Mouse (Mus musculus) stomach, embryonic 15.5 days (tissue): ENCODE results near the gene P3h4. TPM values are rescaled to one million over a fixed set of nuclear protein-coding genes. Genes with fewer than 3 reads are reported as not detected.
A peak's percentile ranks its signal among the peaks of the same experiment; 100 is the strongest.

Experiments used
- ATAC-seq: fragments of 200-750 bp; cut with Nextera tagmentation; 2 replicates; pipeline ENCODE4 v1.8.0; 2017; ENCODE audit warnings: low read depth, moderate number of reproducible peaks, moderate TSS enrichment; ENCODE audit not compliant: insufficient read depth, low FRiP score
- H3K27ac ChIP-seq: fragments of 300-500 bp; sonication (generic); 2 replicates; pipeline ENCODE4 v1.5.1; 2015; ENCODE audit warnings: mild to moderate bottlenecking, inconsistent platforms
- H3K27me3 ChIP-seq: fragments of 300-500 bp; sonication (generic); replicated peaks from 2 replicates; pipeline ENCODE4 v1.6.1; 2015; ENCODE audit warnings: inconsistent platforms
- H3K36me3 ChIP-seq: fragments of 300-500 bp; sonication (generic); 2 replicates; pipeline ENCODE4 v1.6.1; 2015; ENCODE audit warnings: inconsistent platforms
- H3K4me1 ChIP-seq: fragments of 300-500 bp; sonication (generic); 2 replicates; pipeline ENCODE4 v1.6.1; 2015; ENCODE audit warnings: inconsistent platforms
- H3K4me2 ChIP-seq: fragments of 300-500 bp; sonication (generic); 2 replicates; pipeline ENCODE4 v1.6.1; 2015; ENCODE audit warnings: mild to moderate bottlenecking, inconsistent platforms
- H3K4me3 ChIP-seq: fragments of 300-500 bp; sonication (generic); replicated peaks from 2 replicates; pipeline ENCODE4 v1.5.1; 2015; ENCODE audit warnings: inconsistent platforms
- H3K9ac ChIP-seq: fragments of 300-500 bp; sonication (generic); 2 replicates; pipeline ENCODE4 v1.6.1; 2015; ENCODE audit warnings: inconsistent platforms
- H3K9me3 ChIP-seq: fragments of 300-500 bp; sonication (generic); 2 replicates; pipeline ENCODE4 v1.6.1; 2016; ENCODE audit warnings: inconsistent platforms
- WGBS: fragments of 180-500 bp; shearing (Covaris S2); methylation state at CpG from one replicate; pipeline ENCODE4 v1.1.7; 2015; 5-methylcytosine and 5-hydroxymethylcytosine counted together
- polyA plus RNA-seq: library from polyadenylated mRNA; unstranded; fragments of >200 nt; fragmentation: Nextera tagmentation; extraction: Ambion mirVana; gene quantifications from 2 replicates; pipeline ENCODE4 v1.2.1, GENCODE M21; 2015

Gene P3h4
- polyA plus RNA-seq, 1 experiment from 2014 or later: 61.7 TPM

DNA sequence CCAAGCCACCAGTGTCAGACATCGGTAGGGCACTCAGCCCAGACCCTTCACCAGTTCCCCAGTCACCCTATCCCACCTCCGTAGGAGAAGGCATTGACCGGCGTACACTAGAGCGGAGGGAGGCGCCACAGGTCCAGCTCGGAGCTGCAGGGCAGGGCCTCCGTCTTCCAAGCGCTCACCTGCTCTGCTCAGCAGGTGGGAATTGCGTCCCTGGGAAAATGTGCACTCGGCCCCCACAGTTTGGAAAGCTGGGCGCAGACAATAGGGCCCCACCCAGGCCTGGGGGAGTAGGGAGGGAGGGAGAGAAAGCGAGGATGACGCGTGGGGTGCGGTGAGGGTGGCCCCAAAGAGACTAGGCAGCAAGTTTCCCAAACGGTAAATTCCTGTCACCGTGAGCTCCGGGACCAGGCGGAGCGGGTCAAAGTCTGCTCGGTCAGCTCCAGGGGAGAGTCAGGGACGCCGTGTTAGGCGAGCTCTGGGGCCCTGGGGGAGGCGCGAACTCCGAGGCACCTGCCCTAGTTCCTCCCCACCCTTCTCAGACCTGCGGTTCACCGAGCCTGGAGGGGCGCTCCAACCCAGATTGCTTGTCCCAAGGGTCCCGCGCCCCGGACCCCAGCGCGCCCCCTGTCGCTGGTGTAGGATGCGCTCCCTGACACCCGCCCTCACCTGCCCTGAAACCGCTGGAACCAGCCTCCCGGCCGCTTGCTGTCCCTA, 17.6 kb downstream of the P3h4 start:
- no peaks in the 10 kb centered on the region for H3K27me3 ChIP-seq
- no peaks in the 10 kb centered on the region for H3K9me3 ChIP-seq
- H3K36me3 ChIP-seq: no peaks in the 10 kb centered on the region
- ATAC-seq: no peak; the same call in 1 of the 2 replicates
- peak overlapping the region; percentile 97 for H3K27ac ChIP-seq
- peaks cover 66% of the 10 kb centered on the region for H3K4me1 ChIP-seq
- 2% methylated on average over 42 of the region's 42 CpGs for WGBS
- H3K4me3 ChIP-seq: peak overlapping the region; percentile 89
- H3K9ac ChIP-seq: peak overlapping the region; percentile 88
- H3K4me2 ChIP-seq: peak overlapping the region; percentile 77

- peak overlapping the region; percentile 89 for H3K4me3 ChIP-seq
- 23% methylated on average over 17 of the region's 17 CpGs for WGBS
- no peaks in the 10 kb centered on the region for H3K36me3 ChIP-seq
- peak overlapping the region; percentile 77 for H3K4me2 ChIP-seq
- peaks cover 72% of the 10 kb centered on the region for H3K4me1 ChIP-seq
- no peaks in the 10 kb centered on the region for H3K9me3 ChIP-seq
- H3K9ac ChIP-seq: peak overlapping the region; percentile 88; the same call in 1 of the 2 replicates
- H3K27me3 ChIP-seq: no peaks in the 10 kb centered on the region
- no peak for ATAC-seq
- peak overlapping the region; percentile 97 for H3K27ac ChIP-seq
Measured at GRCm38 (mm10) chr11:100395861-100396631, 18.6 kb downstream of the P3h4 start.

DNA sequence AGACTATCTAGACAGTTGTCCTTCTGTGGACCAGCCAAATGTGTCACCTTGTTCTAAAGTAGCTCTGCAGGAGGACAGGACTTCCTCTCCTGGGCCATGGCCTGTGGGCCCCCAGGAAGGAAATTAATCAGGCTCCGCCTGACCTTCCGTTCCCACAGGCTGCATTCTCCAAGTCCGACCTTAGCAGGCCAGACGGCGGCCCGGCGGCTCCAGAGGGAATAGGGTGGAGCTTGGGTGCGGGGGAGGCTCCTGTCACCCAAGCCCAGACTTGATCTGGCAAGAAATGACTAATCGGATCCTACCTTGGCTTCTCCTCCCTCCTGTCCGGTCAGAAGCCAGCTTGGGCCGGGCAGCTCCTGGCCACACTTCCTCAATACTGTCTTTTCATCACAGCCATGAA, 19.4 kb downstream of the P3h4 start:
- no peak for ATAC-seq
- H3K36me3 ChIP-seq: no peaks in the 10 kb centered on the region
- peak overlapping the region; percentile 89 for H3K4me3 ChIP-seq
- H3K9ac ChIP-seq: no peak overlapping the region
- H3K27ac ChIP-seq: peak overlapping the region; percentile 97
- H3K4me2 ChIP-seq: peak overlapping the region; percentile 77
- peaks cover 80% of the 10 kb centered on the region for H3K4me1 ChIP-seq
- WGBS: 23% methylated on average over 11 of the region's 11 CpGs
- H3K27me3 ChIP-seq: no peaks in the 10 kb centered on the region
- no peaks in the 10 kb centered on the region for H3K9me3 ChIP-seq

DNA sequence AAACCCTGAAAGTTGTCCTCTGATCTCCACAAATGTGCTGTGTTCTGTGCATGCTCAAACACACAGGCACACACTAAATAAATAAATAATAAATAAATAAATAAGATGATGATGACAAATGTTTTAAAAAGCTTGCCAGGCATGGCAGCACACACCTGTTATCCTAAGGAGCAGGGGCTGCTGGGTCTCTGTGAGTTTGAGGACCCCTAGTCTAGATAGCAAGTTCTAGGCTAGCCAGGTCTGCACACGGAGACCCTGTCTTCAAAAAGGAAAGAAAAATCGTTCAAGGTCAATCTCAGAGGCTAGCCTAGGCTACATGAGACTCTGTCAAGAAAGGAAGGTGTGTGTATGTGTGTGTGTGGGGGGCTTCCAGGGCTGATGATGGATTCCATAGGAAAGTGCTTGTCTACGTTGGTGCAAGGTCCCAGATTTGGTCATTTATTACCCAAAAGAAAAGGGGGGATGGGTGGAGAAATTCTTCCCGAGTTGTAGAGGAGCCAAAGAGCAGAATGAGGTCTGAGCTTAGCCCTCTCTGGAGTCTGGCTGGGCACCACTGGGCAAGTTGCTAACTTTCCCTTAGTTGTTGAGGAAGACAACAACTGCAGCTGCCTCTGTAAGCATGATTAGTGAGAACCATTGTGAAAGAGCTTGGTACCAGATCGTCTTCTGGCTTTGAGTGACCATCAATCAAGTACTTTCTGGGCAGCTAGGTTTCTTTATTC, 20.1 kb downstream of the P3h4 start:
- H3K4me3 ChIP-seq: peak overlapping the region; percentile 89
- ATAC-seq: no peak
- H3K36me3 ChIP-seq: no peaks in the 10 kb centered on the region
- peaks cover 80% of the 10 kb centered on the region for H3K4me1 ChIP-seq
- no peak overlapping the region for H3K9ac ChIP-seq
- WGBS: 52% methylated on average over 5 of the region's 5 CpGs
- no peaks in the 10 kb centered on the region for H3K9me3 ChIP-seq
- peak overlapping the region; percentile 97 for H3K27ac ChIP-seq
- peak overlapping the region; percentile 77 for H3K4me2 ChIP-seq
- no peaks in the 10 kb centered on the region for H3K27me3 ChIP-seq

DNA sequence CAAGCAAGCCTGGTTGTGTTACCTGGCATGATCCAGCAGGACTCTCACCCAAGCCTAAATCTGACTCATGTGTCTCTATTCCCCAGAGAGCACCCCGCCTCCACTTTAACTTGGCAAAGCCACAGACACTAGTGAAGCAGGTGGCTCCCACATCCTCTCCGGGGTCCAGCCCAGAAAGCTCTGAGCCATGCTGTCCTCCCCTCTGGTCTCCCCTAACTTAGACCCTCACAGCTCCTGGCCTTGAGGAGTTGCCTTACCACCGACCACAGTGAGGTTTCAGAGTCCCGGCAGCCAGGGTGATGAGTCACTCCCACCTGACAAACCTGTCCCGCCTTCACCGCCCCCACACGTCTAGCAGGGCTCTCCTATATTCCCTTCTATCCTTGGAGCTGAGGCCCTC, 20.9 kb downstream of the P3h4 start:
- Histone ChIP-seq H3K9me3 (no peaks in the 10 kb centered on the region), H3K4me3 (no peak overlapping the region), H3K9ac (no peak overlapping the region), H3K27ac (peak overlapping the region; percentile 42; the same call in 1 of the 2 replicates), H3K4me2 (peak overlapping the region; percentile 77; the same call in 1 of the 2 replicates), H3K27me3 (no peaks in the 10 kb centered on the region), H3K36me3 (no peaks in the 10 kb centered on the region), H3K4me1 (peaks cover 84% of the 10 kb centered on the region)
- WGBS: 48% methylated on average over 7 of the region's 7 CpGs
- ATAC-seq: no peak

DNA sequence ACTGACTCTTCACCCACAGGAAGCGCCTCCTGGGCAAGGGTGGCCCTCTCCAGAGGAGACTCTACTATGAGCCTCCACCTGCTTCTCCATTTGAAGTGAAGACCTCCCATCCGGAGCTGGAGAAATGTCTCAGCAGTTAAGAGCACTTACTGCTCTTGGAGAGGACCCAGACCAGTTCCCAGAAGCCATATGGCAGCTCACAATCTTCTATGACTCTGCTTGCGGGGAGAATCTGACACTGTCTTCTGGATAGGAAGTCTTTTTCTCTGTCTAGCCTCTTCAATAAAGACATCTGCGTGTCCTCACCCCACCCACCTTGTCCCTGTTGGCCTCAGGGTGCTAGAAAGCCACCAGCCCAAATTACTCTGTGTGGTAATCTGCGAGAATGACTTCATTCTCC, 21.7 kb downstream of the P3h4 start:
- Histone ChIP-seq H3K4me2 (no peak overlapping the region), H3K27ac (no peak overlapping the region), H3K4me1 (peaks cover 84% of the 10 kb centered on the region)

GRCm38 (mm10) chr11:100391884-100392345, 22.7 kb downstream of the P3h4 start:
- H3K27me3 ChIP-seq: no peaks in the 10 kb centered on the region
- no peak overlapping the region for H3K9ac ChIP-seq
- ATAC-seq: no peak
- 84% methylated on average over 7 of the region's 7 CpGs for WGBS
- H3K36me3 ChIP-seq: no peaks in the 10 kb centered on the region
- H3K4me1 ChIP-seq: peaks cover 89% of the 10 kb centered on the region
- H3K4me3 ChIP-seq: no peak overlapping the region
- H3K9me3 ChIP-seq: no peaks in the 10 kb centered on the region
- 0 out of 2 replicates have a peak overlapping the region, but pooled peaks have one; percentile 19 for H3K4me2 ChIP-seq
- peak overlapping the region; percentile 79 for H3K27ac ChIP-seq

More for the DNA sequence above, 21.7 kb downstream of the P3h4 start:
- H3K36me3 ChIP-seq: no peaks in the 10 kb centered on the region
- 75% methylated on average over 5 of the region's 5 CpGs for WGBS
- no peak overlapping the region for H3K4me3 ChIP-seq
- no peaks in the 10 kb centered on the region for H3K27me3 ChIP-seq
- no peaks in the 10 kb centered on the region for H3K9me3 ChIP-seq
- no peak overlapping the region for H3K9ac ChIP-seq
- ATAC-seq: no peak

DNA sequence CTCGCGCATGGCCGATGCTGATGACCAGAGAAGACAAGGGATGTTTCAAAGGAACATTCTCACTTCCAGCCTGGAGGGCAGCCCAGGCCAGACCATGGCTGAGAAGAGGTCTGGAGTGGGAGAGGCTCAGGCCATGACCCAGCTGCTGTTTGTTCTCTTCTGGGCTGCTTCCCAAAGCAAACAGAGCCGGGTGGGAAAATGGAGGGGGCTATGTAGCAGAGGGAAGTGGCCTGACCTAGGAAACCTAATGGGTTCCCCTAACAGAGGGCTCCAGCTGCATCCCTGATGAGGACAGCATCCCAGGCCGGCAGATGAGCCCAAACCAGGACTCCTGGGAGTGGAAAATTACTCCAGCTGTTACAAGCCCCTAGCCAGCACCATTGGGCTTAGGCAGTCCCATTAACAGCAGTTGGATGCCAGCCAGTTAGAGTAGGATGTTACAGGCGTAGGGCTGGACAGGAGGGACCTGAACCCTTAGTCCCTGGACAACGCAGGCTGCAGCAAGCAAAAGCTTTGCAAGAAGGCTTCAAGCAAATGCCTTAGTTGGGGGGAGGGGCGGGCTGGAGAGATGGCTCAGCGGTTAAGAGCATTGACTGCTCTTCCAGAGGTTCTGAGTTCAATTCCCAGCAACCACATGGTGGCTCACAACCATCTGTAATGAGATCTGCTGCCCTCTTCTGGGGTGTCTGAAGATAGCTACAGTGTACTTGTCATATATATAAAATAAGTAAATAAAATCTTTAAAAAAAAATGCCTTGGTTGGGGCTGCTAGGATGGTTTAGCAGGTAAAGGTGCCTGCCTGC, 23.4 kb downstream of the P3h4 start:
- H3K27me3 ChIP-seq: no peaks in the 10 kb centered on the region
- H3K4me3 ChIP-seq: no peak overlapping the region
- 33% methylated on average over 9 of the region's 9 CpGs for WGBS
- no peaks in the 10 kb centered on the region for H3K36me3 ChIP-seq
- peak overlapping the region; percentile 79 for H3K27ac ChIP-seq
- H3K4me2 ChIP-seq: peak overlapping the region; percentile 19
- ATAC-seq: peak; percentile 47
- peaks cover 92% of the 10 kb centered on the region for H3K4me1 ChIP-seq
- H3K9me3 ChIP-seq: no peaks in the 10 kb centered on the region
- no peak overlapping the region for H3K9ac ChIP-seq

GRCm38 (mm10) chr11:100389931-100390445, 24.6 kb downstream of the P3h4 start:
- H3K4me1 ChIP-seq: peaks cover 83% of the 10 kb centered on the region
- 44% methylated on average over 8 of the region's 8 CpGs for WGBS
- no peak overlapping the region for H3K4me3 ChIP-seq
- H3K4me2 ChIP-seq: peak overlapping the region; percentile 19; the same call in 1 of the 2 replicates
- peaks cover 4% of the 10 kb centered on the region; the same call in 1 of the 2 replicates for H3K36me3 ChIP-seq
- H3K9ac ChIP-seq: no peak overlapping the region
- H3K9me3 ChIP-seq: no peaks in the 10 kb centered on the region
- H3K27me3 ChIP-seq: no peaks in the 10 kb centered on the region
- H3K27ac ChIP-seq: peak overlapping the region; percentile 79
- no peak for ATAC-seq

- no peak overlapping the region for H3K9ac ChIP-seq
Measured at GRCm38 (mm10) chr11:100388588-100388987, 26.0 kb downstream of the P3h4 start.

More at GRCm38 (mm10) chr11:100388588-100388987, 26.0 kb downstream of the P3h4 start:
- Histone ChIP-seq H3K9me3 (no peaks in the 10 kb centered on the region), H3K4me3 (no peak overlapping the region), H3K4me2 (peak overlapping the region; percentile 37), H3K27me3 (no peaks in the 10 kb centered on the region), H3K4me1 (peaks cover 69% of the 10 kb centered on the region), H3K27ac (peak overlapping the region; percentile 90), H3K36me3 (peaks cover 12% of the 10 kb centered on the region)
- WGBS: 64% methylated on average over 6 of the region's 6 CpGs
- ATAC-seq: no peak
